Mouse (Mus musculus) heart, postnatal 0 days (tissue): ENCODE data around the gene Hs2st1. TPM values are rescaled to one million over a fixed set of nuclear protein-coding genes. Genes with fewer than 3 reads are reported as not detected.

Experiments used
- ATAC-seq: fragments of 200-750 bp; cut with Nextera tagmentation; 2 replicates; pipeline ENCODE4 v1.8.0; 2017; ENCODE audit warnings: low read depth, moderate number of reproducible peaks, moderate library complexity; ENCODE audit not compliant: insufficient read depth
- DNase-seq: peaks from one replicate; pipeline ENCODE4 v3.0.0-alpha.2; 2016; ENCODE audit warnings: low spot score
- H3K27ac ChIP-seq: fragments of 300-500 bp; sonication (generic); 2 replicates; pipeline ENCODE4 v1.5.1; 2014; ENCODE audit warnings: low read depth, mild to moderate bottlenecking
- H3K27me3 ChIP-seq: fragments of 300-500 bp; sonication (generic); 2 replicates; pipeline ENCODE4 v1.6.1; 2014; ENCODE audit warnings: low read length, mixed read lengths; ENCODE audit not compliant: control insufficient read depth, insufficient read depth
- H3K36me3 ChIP-seq: fragments of 300-500 bp; sonication (generic); replicated peaks from 2 replicates; pipeline ENCODE4 v1.6.1; 2014; ENCODE audit warnings: low read length, mixed read lengths; ENCODE audit not compliant: control insufficient read depth, insufficient read depth
- H3K4me1 ChIP-seq: fragments of 300-500 bp; sonication (generic); 2 replicates; pipeline ENCODE4 v1.6.1; 2014; ENCODE audit warnings: antibody characterized with exemption; ENCODE audit not compliant: control insufficient read depth, insufficient read depth
- H3K4me2 ChIP-seq: fragments of 300-500 bp; sonication (generic); 2 replicates; pipeline ENCODE4 v1.6.1; 2014; ENCODE audit warnings: low read depth, mild to moderate bottlenecking, low read length, moderate library complexity
- H3K4me3 ChIP-seq: fragments of 300-500 bp; sonication (generic); 2 replicates; pipeline ENCODE4 v1.5.1; 2014; ENCODE audit warnings: low read depth, low read length
- H3K9ac ChIP-seq: fragments of 300-500 bp; sonication (generic); replicated peaks from 2 replicates; pipeline ENCODE4 v1.6.1; 2014; ENCODE audit warnings: low read depth, low read length, mixed read lengths
- H3K9me3 ChIP-seq: fragments of 300-500 bp; sonication (generic); replicated peaks from 2 replicates; pipeline ENCODE4 v1.6.1; 2016; ENCODE audit warnings: low read length; ENCODE audit not compliant: control insufficient read depth
- CTCF ChIP-seq: IDR thresholded peaks from 2 replicates; pipeline ENCODE4 v1.5.1; 2016; ENCODE audit warnings: antibody characterized with exemption, control low read depth, low read depth
- EP300 ChIP-seq: IDR thresholded peaks from 2 replicates; pipeline ENCODE4 v1.6.1; 2016; ENCODE audit warnings: antibody characterized with exemption, low read depth
- WGBS: fragments of 180-500 bp; shearing (Covaris S2); extraction: QIAGEN DNeasy Blood & Tissue Kit; methylation state at CpG from one replicate; pipeline ENCODE4 v1.1.7; 2014; 5-methylcytosine and 5-hydroxymethylcytosine counted together
- polyA plus RNA-seq: library from polyadenylated mRNA; unstranded; fragments of >200 nt; fragmentation: Nextera tagmentation; extraction: Ambion mirVana; gene quantifications from 2 replicates; pipeline ENCODE4 v1.2.1, GENCODE M21; 2015
- total RNA-seq: library from RNA; depleted of rRNA; stranded (reverse); fragments of >200 nt; gene quantifications from 2 replicates; pipeline ENCODE4 v1.2.3, GENCODE M21; 2014; ENCODE audit warnings: low replicate concordance

The Hs2st1 gene
- total and polyA plus RNA-seq, 2 experiments from 2014 or later = 3.5 to 9.0 TPM

DNA sequence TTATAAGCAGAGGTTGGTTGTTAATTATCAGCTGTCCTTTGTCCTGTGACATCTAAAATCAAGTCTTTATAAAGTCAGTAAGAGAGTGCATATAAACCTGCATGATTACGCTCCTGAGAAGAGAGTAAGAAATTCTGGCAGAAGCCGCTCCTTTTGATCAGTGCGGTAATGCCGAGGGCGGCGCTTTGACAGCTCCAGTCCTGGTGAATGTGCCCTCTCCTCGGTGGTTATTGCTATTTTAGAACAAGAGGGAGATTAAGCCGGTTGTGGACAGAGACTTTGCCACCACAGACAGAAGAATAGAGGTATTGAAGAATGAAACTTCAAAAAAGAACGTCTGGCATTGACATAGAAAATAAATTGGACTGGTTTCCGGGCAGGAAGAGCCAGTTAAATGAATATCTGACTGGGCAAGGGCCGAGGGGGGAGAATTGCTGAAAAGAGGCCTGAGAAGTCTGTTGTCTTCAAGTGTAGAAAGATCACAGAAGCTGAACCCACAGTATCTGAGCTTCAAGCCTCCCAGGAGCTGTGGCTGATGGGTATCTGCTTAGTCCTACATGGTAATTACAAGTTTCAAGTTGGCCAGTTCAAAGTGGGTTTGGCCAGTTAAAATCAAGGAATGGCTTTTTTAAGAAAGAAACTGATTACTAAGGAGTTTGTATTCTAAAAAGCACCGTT lies 27.9 kb upstream of the Hs2st1 start:
- DNase-seq (no peak), ATAC-seq (no peak)
- TF ChIP-seq CTCF = no peak
- TF ChIP-seq EP300 = no peak
- H3K9me3 ChIP-seq = no peaks in the 10 kb centered on the region
- peaks cover 52% of the 10 kb centered on the region for H3K36me3 ChIP-seq
- H3K4me2 ChIP-seq = no peak overlapping the region
- H3K4me1 ChIP-seq = peaks cover 7% of the 10 kb centered on the region; the same call in 1 of the 2 replicates
- 0 out of 2 replicates have a peak overlapping the region, but pooled peaks have one; percentile 3 for H3K27ac ChIP-seq
- no peak overlapping the region for H3K9ac ChIP-seq
- no peak overlapping the region for H3K4me3 ChIP-seq
- no peaks in the 10 kb centered on the region for H3K27me3 ChIP-seq
- WGBS = 61% methylated on average over 12 of the region's 12 CpGs

DNA sequence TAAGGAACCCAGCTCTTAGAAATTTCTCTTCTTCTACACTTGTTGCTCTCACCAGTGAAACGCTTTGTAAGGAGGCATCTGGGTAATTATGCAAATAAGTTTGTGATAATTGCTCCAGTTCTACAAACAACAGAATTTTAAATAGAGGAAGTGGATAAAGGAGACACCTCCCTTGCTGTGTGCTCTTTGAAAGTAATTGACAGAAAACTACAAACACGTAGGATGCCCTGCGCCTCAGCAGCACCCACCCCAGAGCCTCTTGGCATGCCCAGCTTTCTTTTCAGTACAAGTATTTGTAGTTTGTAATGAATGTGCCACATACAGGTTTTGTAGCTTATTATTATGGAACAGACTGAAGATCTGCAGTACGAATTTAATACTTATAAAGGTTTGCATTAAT lies 27.1 kb upstream of the Hs2st1 start:
- no peak for ATAC-seq

DNA sequence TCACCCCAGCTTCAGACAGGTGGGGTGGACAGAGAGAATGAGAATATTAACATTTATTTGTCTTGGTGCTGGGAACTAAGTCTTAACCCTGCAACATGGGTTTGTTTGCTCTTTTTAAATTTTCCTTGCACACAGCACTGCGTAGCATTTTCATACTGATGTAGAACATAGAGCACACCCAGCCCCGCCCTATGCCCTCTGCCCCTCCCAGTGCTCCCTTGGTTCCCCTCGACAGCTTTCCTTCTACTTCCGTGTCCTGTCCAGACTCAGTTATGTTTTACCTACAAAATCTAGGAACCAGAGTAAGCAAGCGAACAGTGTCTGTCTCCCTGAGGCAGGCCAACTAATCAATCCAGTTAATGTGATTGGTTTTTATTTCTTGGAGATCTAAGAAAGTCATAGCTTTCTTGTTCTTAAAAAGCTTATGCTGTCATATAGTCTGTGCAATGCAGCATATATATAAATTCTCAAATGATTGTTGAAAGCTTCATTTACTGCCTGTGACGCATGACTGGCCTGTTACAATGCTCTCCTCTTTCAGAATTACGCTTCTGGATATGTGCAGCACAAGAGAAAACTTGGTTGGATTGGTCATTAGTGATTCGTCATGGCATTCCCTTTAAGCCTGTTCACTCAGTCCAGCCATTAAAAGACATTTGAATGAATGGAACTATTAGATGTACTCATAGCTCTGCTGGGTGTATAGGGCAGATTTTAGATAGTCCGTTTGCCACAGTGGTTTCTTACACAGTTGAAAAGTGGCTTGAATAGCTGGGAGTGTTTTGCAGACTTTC lies 23.2 kb upstream of the Hs2st1 start:
- Histone ChIP-seq H3K36me3 (peaks cover 48% of the 10 kb centered on the region), H3K4me1 (peaks cover 6% of the 10 kb centered on the region; the same call in 1 of the 2 replicates), H3K9ac (no peak overlapping the region), H3K4me2 (no peak overlapping the region), H3K4me3 (no peak overlapping the region), H3K27me3 (no peaks in the 10 kb centered on the region), H3K9me3 (no peaks in the 10 kb centered on the region), H3K27ac (no peak overlapping the region)
- DNase-seq (no peak), ATAC-seq (no peak)
- no peak for TF ChIP-seq EP300
- no peak for TF ChIP-seq CTCF
- 87% methylated on average over 9 of the region's 9 CpGs for WGBS

More for the DNA sequence above, 27.1 kb upstream of the Hs2st1 start:
- H3K4me3 ChIP-seq = no peak overlapping the region
- TF ChIP-seq CTCF = no peak
- peaks cover 55% of the 10 kb centered on the region for H3K36me3 ChIP-seq
- H3K4me2 ChIP-seq = no peak overlapping the region
- no peak for DNase-seq
- no peak overlapping the region for H3K27ac ChIP-seq
- no peaks in the 10 kb centered on the region for H3K9me3 ChIP-seq
- H3K9ac ChIP-seq = no peak overlapping the region
- WGBS = 89% methylated on average over 4 of the region's 4 CpGs
- no peaks in the 10 kb centered on the region for H3K27me3 ChIP-seq
- peaks cover 7% of the 10 kb centered on the region; the same call in 1 of the 2 replicates for H3K4me1 ChIP-seq

DNA sequence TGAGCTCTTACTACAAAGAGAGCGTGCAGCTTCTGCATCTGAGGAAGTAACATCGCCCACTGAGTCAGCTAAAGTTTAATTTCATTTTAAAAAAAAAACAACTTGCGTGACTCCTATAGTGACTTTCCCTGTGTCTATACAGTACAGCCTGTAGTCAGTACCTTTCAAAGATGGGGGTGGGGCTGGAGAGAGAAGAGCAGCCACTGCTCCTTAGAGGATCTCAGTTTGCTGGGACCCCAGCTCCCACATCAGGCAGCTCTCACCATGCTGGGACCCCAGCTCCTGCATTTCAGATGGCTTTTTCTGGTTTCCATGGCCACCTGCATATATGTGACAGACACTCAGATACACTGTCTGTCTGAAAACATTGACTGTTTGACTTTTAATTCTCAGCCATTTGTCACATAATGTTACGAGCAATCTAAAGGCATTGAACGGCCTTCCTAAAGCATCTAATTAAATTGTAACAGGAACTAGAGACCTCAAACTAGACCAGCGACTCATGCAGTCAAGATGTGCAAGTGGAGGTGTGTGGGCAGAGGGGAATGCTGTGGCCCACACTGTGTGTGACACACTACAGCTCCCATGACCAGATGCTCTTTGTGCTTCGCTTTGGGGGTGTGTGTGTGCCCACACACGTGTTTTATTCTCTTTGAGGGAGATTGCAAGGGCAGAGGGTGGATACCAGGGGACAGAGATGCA lies 19.4 kb upstream of the Hs2st1 start:
- H3K27me3 ChIP-seq = no peaks in the 10 kb centered on the region
- peaks cover 21% of the 10 kb centered on the region; the same call in 1 of the 2 replicates for H3K36me3 ChIP-seq
- DNase-seq = no peak
- no peak overlapping the region for H3K4me2 ChIP-seq
- WGBS = 87% methylated on average over 8 of the region's 8 CpGs
- H3K27ac ChIP-seq = no peak overlapping the region
- H3K9ac ChIP-seq = no peak overlapping the region
- peaks cover 18% of the 10 kb centered on the region for H3K4me1 ChIP-seq
- no peak for ATAC-seq
- H3K9me3 ChIP-seq = no peaks in the 10 kb centered on the region
- no peak overlapping the region for H3K4me3 ChIP-seq
- no peak for TF ChIP-seq CTCF
- no peak for TF ChIP-seq EP300

DNA sequence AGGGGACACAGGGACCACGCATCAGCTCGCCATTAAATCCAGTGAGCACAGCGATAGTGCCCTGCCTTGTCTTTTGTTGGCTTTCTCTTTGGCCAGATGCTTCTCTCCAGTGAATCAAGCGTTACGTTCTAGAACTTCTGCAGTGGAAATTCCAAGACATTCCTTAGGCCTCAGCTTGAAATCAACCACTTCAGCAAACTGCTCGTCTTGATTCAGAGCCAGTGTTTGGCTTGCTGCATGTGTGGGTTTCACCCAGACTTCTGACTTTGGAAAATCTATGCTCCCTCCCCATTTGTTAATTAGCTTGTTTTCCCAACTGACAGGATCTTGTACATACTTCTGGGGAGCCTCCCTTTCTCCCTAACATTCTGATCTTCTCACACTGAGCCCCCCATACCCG lies 16.8 kb upstream of the Hs2st1 start:
- Histone ChIP-seq H3K9me3 (no peaks in the 10 kb centered on the region), H3K27ac (peak overlapping the region; percentile 21), H3K4me1 (peaks cover 29% of the 10 kb centered on the region), H3K27me3 (no peaks in the 10 kb centered on the region), H3K9ac (no peak overlapping the region), H3K4me2 (no peak overlapping the region), H3K36me3 (peaks cover 9% of the 10 kb centered on the region; the same call in 1 of the 2 replicates), H3K4me3 (no peak overlapping the region)
- no peak for ATAC-seq
- no peak for DNase-seq
- 73% methylated on average over 7 of the region's 7 CpGs for WGBS
- TF ChIP-seq CTCF (no peak), EP300 (no peak)
